Mouse (Mus musculus): ENCODE measurements around the gene Ankrd65.

Ankrd65 gene

GRCm38 (mm10) chr4:155812665-155813181, 22.5 kb downstream of the Ankrd65 start:
- no peak for DNase-seq (ENCODE audit: low read depth)

DNA sequence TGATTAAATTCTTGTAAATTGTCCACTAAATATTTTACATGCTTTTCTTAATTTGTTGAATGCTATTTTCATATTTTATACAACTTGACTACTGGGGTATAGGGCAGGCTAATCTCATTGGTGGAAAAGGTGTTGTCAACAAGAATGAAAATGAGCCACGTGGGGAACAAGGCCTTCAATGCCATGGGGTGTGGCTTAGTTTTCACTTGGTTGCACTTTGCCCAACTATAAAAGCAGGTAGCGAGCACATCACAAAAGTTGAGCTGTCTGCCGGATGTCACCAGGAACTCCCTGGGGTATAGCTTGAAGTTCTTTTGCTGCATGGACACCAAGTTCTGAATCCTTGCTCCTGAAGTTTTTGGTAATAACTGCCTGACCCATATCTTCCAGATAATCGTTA, 27.3 kb downstream of the Ankrd65 start:
- no peak for DNase-seq (ENCODE audit: low read depth)

DNA sequence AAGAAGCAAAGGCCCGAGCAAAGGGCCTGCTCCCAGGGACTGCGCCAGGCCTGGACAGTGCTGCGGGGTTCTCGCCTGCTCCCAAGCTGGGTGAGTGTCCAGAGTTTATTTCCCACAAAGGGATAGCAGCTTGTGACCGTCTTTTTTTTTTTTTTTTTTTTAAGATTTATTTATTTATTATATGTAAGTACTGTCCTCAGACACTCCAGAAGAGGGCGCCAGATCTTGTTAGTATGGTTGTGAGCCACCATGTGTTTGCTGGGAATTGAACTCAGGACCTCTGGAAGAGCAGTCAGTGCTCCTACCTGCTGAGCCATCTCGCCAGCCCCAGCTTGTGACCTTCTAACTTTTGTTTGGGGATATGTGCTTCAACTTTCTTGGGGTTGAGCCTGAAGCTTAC, 30.8 kb downstream of the Ankrd65 start:
- no peak for DNase-seq (ENCODE audit: low read depth)

GRCm38 (mm10) chr4:155823443-155823842, 33.2 kb downstream of the Ankrd65 start:
- no peak for DNase-seq (ENCODE audit: low read depth)

DNA sequence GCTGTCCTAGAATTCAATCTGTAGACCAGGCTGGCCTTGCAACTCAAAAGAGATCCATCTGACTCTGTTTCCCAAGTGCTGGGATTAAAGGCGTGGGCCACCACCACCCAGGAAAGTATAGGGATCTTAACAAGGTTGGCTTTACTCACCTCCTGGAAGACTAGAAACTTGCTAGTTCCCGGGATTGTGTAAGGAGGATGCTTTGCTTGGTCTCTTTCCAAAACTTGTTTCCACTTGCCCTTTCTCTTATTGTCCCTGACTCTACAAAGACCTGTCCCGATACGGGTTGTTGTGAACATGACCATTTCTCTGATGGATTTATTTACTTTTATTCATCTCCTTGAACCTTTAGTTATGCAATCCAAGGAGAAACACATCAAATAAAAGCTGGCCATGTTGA, 39.6 kb downstream of the Ankrd65 start:
- no peak for DNase-seq (ENCODE audit: low read depth)

DNA sequence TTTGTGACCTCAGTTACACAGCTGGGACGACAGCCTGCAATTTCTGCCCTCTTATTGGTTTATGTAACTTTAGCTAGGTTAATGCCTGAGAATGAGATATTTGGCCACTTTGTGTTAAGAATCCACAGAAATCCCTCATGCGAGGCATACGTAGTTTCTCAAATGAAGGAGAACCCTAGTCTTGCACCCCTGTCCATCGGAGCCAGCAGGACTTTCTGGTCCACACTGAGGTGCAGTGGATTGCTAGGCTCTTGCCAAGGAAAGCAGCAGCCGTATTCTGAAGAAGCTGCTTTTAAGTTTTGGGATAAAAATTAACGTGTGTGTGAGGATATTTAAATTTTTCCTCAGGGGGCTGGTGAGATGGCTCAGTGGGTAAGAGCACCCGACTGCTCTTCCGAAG, 40.4 kb downstream of the Ankrd65 start:
- DNase-seq (ENCODE audit: low read depth): no peak

- DNase-seq (ENCODE audit: low read depth): peak; percentile 92
Measured at GRCm38 (mm10) chr4:155831205-155831766, 41.0 kb downstream of the Ankrd65 start, which contains the start of gene Aurkaip1. Aurkaip1 (plus strand) TSS chr4:155831272.

- DNase-seq (ENCODE audit: low read depth): no peak
Measured at GRCm38 (mm10) chr4:155831831-155832230, 41.6 kb downstream of the Ankrd65 start.

DNA sequence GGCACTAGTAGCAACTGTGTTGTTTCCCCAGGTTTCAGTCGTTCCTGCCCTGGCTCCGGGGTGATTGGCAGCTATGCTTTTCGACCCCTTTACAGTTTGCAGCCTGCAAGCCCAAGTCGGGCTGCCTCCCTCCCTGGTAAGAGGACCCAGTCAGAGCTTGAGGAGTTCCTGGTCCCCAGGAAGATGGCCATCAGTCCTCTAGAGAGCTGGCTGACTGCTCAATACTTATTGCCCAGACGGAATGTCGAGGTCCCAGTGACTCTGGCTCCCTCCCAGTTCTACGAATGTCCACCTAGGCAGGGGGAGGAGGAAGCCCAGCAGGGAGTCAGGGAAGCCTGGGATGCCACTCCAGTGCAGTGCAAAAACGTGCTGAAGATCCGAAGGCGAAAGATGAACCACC, 42.1 kb downstream of the Ankrd65 start:
- DNase-seq (ENCODE audit: low read depth): no peak

- DNase-seq (ENCODE audit: low read depth): no peak
Measured at GRCm38 (mm10) chr4:155833234-155833633, 43.0 kb downstream of the Ankrd65 start.

DNA sequence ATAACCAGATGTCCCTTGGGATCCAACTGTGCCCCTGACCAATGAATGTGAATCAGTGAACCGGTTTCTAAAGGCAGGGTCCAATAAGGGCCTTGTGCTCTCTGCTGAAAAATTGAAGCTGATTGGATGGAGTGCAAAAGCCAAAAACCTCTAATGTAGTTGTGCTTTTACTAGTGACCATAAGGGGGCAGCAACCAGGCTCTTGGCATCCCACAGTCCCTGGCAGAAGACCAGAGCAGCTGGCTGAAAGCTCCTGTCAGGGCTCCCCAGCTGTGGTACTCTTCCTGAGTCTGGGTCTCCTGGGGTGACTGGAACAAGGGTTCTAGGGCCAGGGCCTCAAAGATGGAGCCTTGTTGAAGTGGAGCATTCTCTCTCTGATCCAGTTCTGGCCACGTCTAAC, 43.6 kb downstream of the Ankrd65 start:
- peak; percentile 67 for DNase-seq (ENCODE audit: low read depth)

GRCm38 (mm10) chr4:155837404-155838010, 47.3 kb downstream of the Ankrd65 start:
- no peak for DNase-seq (ENCODE audit: low read depth)

GRCm38 (mm10) chr4:155838187-155839153, 48.2 kb downstream of the Ankrd65 start:
- DNase-seq (ENCODE audit: low read depth): no peak

DNA sequence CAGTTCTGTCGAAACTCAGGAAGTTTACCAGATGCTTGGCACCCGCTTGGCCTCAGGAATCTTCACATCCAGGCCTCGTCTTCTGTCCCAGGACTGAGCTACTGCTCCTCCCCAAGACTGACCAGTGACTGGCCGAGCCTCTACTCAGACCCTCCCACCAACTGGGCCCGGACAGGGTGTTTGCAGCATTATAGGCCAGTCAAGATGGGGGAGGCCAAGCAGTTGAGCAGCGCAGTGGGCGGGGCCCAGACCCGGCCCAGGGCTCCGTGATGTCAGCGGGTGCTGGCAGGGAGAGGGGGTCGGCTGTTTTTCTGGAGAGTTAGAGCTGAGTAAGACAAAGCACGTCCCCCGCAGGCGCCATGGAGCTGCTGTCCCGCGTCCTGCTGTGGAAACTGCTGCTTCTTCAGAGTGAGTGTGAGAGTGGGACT, 49.3 kb downstream of the Ankrd65 start, which contains the start of gene Mxra8:
Mxra8 (plus strand) TSS at position 198 of the 428 bp plus-strand sequence.
- DNase-seq (ENCODE audit: low read depth): no peak

GRCm38 (mm10) chr4:155840076-155841002, 50.1 kb downstream of the Ankrd65 start:
- DNase-seq (ENCODE audit: low read depth): no peak

- peak; percentile 71 for DNase-seq (ENCODE audit: low read depth)
Measured at GRCm38 (mm10) chr4:155841003-155841454, 50.8 kb downstream of the Ankrd65 start.

- no peak for DNase-seq (ENCODE audit: low read depth)
Measured at GRCm38 (mm10) chr4:155841651-155842270, 51.5 kb downstream of the Ankrd65 start.

- no peak for DNase-seq (ENCODE audit: low read depth)
Measured at GRCm38 (mm10) chr4:155843231-155843630, 53.0 kb downstream of the Ankrd65 start.

- DNase-seq (ENCODE audit: low read depth): peak; percentile 66
Measured at GRCm38 (mm10) chr4:155846871-155847578, 56.8 kb downstream of the Ankrd65 start, which contains the start of gene Dvl1. Dvl1 (plus strand) TSS chr4:155847402.
